Mouse (Mus musculus) kidney, postnatal 0 days (tissue): ENCODE measurements around the gene Ppm1l. TPM values are rescaled to one million over a fixed set of nuclear protein-coding genes. Genes with fewer than 3 reads are reported as not detected.

Experiments
- ATAC-seq: fragments of 200-750 bp; cut with Nextera tagmentation; replicated peaks from 2 replicates; pipeline ENCODE4 v1.8.0; 2017; ENCODE audit warnings: low read depth, moderate number of reproducible peaks, moderate TSS enrichment, moderate library complexity; ENCODE audit not compliant: low FRiP score
- DNase-seq: peaks from one replicate; pipeline ENCODE4 v3.0.0-alpha.2; 2016; ENCODE audit warnings: low spot score
- H3K27ac ChIP-seq: fragments of 300-500 bp; sonication (generic); 2 replicates; pipeline ENCODE4 v1.5.1; 2014; ENCODE audit warnings: mild to moderate bottlenecking
- H3K27me3 ChIP-seq: fragments of 300-500 bp; sonication (generic); 2 replicates; pipeline ENCODE4 v1.6.1; 2014; ENCODE audit warnings: low read length, mixed read lengths; ENCODE audit not compliant: insufficient read depth
- H3K36me3 ChIP-seq: fragments of 300-500 bp; sonication (generic); 2 replicates; pipeline ENCODE4 v1.6.1; 2014; ENCODE audit warnings: low read length, mixed read lengths; ENCODE audit not compliant: insufficient read depth
- H3K4me1 ChIP-seq: fragments of 300-500 bp; sonication (generic); replicated peaks from 2 replicates; pipeline ENCODE4 v1.6.1; 2014; ENCODE audit warnings: antibody characterized with exemption, low read length, mixed read lengths; ENCODE audit not compliant: insufficient read depth
- H3K4me2 ChIP-seq: fragments of 300-500 bp; sonication (generic); 2 replicates; pipeline ENCODE4 v1.6.1; 2014; ENCODE audit warnings: mild to moderate bottlenecking, low read length, moderate library complexity, mixed read lengths
- H3K4me3 ChIP-seq: fragments of 300-500 bp; sonication (generic); replicated peaks from 2 replicates; pipeline ENCODE4 v1.5.1; 2014; ENCODE audit warnings: low read depth, low read length
- H3K9ac ChIP-seq: fragments of 300-500 bp; sonication (generic); 2 replicates; pipeline ENCODE4 v1.6.1; 2014; ENCODE audit warnings: low read depth, low read length
- H3K9me3 ChIP-seq: fragments of 300-500 bp; sonication (generic); replicated peaks from 2 replicates; pipeline ENCODE4 v1.6.1; 2016; ENCODE audit warnings: low read length, inconsistent platforms, mixed read lengths
- CTCF ChIP-seq: IDR thresholded peaks from 2 replicates; pipeline ENCODE4 v1.5.1; 2016; ENCODE audit warnings: antibody characterized with exemption, low read depth, mild to moderate bottlenecking, moderate library complexity
- WGBS: fragments of 180-500 bp; shearing (Covaris S2); extraction: QIAGEN DNeasy Blood & Tissue Kit; methylation state at CpG from one replicate; pipeline ENCODE4 v1.1.7; 2014; 5-methylcytosine and 5-hydroxymethylcytosine counted together
- polyA plus RNA-seq: library from polyadenylated mRNA; unstranded; fragments of >200 nt; fragmentation: Nextera tagmentation; extraction: Ambion mirVana; gene quantifications from 2 replicates; pipeline ENCODE4 v1.2.1, GENCODE M21; 2015

Gene Ppm1l
- polyA plus RNA-seq, 1 experiment from 2014 or later: 5.6 TPM

DNA sequence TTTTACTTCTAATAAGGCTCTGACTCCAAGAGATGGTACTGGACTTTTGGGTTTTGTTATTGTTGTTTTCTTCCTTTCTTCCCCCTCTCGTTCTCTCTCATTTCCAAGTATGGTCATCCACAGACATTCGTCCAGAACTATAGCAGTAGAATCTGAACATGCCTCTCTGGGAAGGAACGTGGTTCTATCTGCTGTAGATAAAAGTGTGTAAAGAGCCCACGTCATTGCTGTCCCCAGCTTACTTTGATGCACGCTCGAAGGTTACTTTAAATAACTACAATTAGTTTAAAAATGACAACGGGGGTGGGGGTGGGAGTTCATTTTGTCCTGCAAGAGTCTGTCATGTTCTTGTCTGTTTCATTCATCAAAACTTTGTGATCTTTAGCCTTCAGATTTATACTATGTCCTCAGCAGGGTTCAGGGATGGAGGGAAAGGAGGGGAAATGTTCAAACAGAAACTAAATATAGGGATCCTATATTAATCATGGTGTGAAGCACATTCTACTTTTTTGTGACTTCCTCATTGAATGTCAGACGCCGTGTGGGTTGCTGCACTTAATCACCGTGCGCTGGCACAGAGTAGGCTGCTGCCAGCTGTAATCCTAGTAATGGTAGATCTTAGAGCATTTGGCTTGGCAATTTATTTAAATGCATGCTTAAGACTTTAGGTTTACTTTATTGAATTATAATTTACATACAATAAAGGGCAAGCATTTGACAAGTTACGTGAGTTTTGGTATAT lies 122.3 kb downstream of the Ppm1l start:
- DNase-seq (no peak), ATAC-seq (no peak)
- no peak overlapping the region for H3K9ac ChIP-seq
- H3K4me3 ChIP-seq: no peak overlapping the region
- no peak overlapping the region for H3K27ac ChIP-seq
- H3K36me3 ChIP-seq: no peaks in the 10 kb centered on the region
- TF ChIP-seq CTCF: no peak
- WGBS: 79% methylated on average over 12 of the region's 12 CpGs
- no peak overlapping the region for H3K4me2 ChIP-seq
- H3K4me1 ChIP-seq: no peaks in the 10 kb centered on the region
- H3K9me3 ChIP-seq: no peaks in the 10 kb centered on the region
- no peaks in the 10 kb centered on the region for H3K27me3 ChIP-seq

DNA sequence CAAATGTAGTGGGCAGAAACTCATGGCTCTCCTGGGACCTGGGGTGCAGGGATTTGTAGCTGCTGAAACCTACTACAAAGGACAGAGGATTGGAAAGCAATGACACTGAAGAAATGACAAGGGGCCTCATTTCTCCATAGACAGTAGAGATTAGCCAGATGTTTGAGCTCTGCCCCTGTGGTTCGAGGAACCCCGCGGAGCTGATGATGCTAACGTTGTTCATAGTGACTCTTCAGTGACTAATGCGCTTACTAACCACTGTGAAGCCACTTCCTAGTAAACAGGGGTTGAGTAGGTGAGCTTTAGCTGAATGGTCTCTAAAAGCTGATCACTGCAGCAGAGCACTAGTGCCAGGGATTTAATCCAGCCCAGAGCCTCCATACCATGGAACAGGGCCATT lies 124.1 kb downstream of the Ppm1l start:
- no peak overlapping the region for H3K4me3 ChIP-seq
- H3K4me2 ChIP-seq: no peak overlapping the region
- TF ChIP-seq CTCF: no peak
- WGBS: 73% methylated on average over 5 of the region's 5 CpGs
- no peak overlapping the region for H3K27ac ChIP-seq
- ATAC-seq (no peak), DNase-seq (no peak)
- H3K9me3 ChIP-seq: no peaks in the 10 kb centered on the region
- no peaks in the 10 kb centered on the region for H3K27me3 ChIP-seq
- no peaks in the 10 kb centered on the region for H3K4me1 ChIP-seq
- no peaks in the 10 kb centered on the region for H3K36me3 ChIP-seq
- H3K9ac ChIP-seq: no peak overlapping the region

DNA sequence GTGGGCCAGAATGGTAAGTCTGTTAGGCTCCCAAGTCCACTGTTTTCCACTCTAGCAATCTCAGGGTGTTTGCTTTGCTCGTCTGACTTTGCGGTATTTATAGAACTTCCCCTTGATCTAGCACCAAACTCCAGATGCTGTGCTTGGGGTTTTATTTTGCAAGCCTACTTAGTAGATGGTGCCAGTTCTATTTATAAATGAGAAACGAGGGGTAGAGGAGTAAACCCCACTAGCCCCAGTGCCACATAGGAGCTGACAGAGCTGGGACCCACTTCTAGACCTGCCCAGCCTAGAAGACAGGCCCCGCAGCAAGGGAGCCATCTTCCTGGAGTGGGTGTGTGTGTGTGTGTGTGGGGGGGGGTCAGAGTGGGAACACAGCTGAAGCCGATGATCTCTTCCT lies 130.3 kb downstream of the Ppm1l start:
- Histone ChIP-seq H3K4me1 (no peaks in the 10 kb centered on the region), H3K9me3 (no peaks in the 10 kb centered on the region), H3K4me2 (no peak overlapping the region), H3K9ac (no peak overlapping the region), H3K27ac (no peak overlapping the region), H3K4me3 (no peak overlapping the region), H3K27me3 (no peaks in the 10 kb centered on the region), H3K36me3 (no peaks in the 10 kb centered on the region)
- DNase-seq (no peak), ATAC-seq (no peak)
- WGBS: 68% methylated on average over 5 of the region's 5 CpGs
- no peak for TF ChIP-seq CTCF

DNA sequence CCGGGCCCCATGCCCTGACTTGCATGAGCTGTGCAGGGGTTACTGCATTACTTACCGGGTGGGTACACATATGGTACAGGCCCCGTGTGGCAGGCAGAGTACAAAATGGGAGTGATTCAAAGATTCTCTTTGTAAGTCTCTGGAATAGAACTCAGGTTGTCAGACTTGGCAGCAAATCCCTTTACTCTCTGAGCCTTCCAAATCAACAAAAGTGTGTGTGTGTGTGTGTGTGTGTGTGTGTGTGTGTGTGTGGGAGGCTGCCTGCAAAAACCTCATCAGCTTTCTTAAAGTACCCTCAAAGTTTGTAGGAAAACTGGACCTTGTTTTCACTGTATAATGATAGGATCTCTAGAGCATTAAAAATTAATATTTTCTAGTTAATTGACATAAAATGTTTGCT lies 132.4 kb downstream of the Ppm1l start:
- WGBS: 71% methylated on average over 3 of the region's 3 CpGs
- H3K27me3 ChIP-seq: no peaks in the 10 kb centered on the region
- H3K9me3 ChIP-seq: no peaks in the 10 kb centered on the region
- no peak for TF ChIP-seq CTCF
- no peaks in the 10 kb centered on the region for H3K4me1 ChIP-seq
- no peak overlapping the region for H3K9ac ChIP-seq
- no peak overlapping the region for H3K4me2 ChIP-seq
- no peaks in the 10 kb centered on the region for H3K36me3 ChIP-seq
- H3K27ac ChIP-seq: no peak overlapping the region
- no peak overlapping the region for H3K4me3 ChIP-seq
- DNase-seq (no peak), ATAC-seq (no peak)

DNA sequence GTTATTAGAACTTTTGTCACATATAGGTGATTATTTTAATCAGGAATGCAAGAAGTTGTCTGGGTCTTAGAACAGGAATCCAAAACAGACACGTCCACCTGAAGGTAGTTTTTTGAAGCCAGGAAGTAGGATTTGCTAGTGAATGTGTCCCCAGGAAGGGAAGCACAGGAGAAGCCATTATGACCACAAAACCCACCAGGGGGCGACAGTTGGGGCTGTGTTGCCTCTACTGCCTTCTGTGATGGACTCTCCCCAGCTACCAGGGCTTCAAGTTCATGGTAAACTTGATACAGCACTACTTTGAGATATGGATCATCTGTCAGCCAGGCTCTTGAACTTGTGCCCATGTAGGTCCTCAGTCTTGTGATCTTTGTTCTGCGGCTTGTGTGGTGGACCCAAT lies 137.7 kb downstream of the Ppm1l start:
- 82% methylated on average over 3 of the region's 3 CpGs for WGBS
- no peak for TF ChIP-seq CTCF
- Histone ChIP-seq H3K9me3 (no peaks in the 10 kb centered on the region), H3K4me1 (no peaks in the 10 kb centered on the region), H3K9ac (no peak overlapping the region), H3K4me3 (no peak overlapping the region), H3K4me2 (no peak overlapping the region), H3K27ac (no peak overlapping the region), H3K27me3 (no peaks in the 10 kb centered on the region), H3K36me3 (no peaks in the 10 kb centered on the region)
- ATAC-seq (no peak), DNase-seq (no peak)

DNA sequence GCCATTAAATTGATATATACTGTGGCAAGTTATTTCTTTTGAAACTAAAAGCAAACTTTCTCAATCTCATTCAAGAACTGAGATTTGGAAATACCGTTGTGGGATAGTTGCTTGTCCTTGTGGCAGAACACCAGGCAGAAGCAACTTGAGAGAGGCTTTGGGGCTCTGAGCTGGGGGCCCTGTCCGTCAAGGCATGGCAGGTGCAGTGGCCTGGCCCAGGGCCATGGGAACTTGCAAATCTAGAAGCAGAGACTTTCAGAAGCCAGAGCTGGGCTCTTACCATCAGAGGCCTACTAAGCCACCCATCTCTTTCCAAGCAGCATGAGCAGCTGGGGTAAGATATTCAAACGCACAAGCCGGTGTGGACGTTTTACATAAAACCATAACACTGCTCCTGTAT lies 139.4 kb downstream of the Ppm1l start:
- 87% methylated on average over 5 of the region's 5 CpGs for WGBS
- H3K36me3 ChIP-seq: no peaks in the 10 kb centered on the region
- ATAC-seq (no peak), DNase-seq (no peak)
- H3K27ac ChIP-seq: no peak overlapping the region
- no peaks in the 10 kb centered on the region for H3K9me3 ChIP-seq
- H3K4me3 ChIP-seq: no peak overlapping the region
- no peak overlapping the region for H3K9ac ChIP-seq
- H3K4me2 ChIP-seq: no peak overlapping the region
- H3K27me3 ChIP-seq: no peaks in the 10 kb centered on the region
- H3K4me1 ChIP-seq: no peaks in the 10 kb centered on the region
- no peak for TF ChIP-seq CTCF

DNA sequence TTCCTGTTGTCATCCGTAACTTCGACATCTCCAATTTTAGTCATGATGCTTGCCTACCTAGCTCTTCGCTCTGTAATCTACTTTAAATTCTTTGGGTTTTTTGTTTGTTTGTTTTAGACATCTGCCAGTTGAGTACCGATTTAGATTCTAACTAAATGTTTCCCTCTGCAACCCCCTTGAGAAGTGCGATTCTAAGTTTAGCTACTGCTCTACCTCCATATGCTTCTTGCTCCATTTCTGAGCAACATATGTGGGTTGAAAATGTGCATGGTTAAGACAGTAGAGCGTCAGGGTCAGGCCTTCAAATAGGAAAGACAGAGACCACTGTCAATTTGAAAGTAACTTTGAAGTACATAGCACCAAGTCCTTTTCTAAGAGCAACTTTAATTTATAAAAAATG lies 142.1 kb downstream of the Ppm1l start:
- Histone ChIP-seq H3K9ac (no peak overlapping the region), H3K36me3 (no peaks in the 10 kb centered on the region), H3K27me3 (no peaks in the 10 kb centered on the region), H3K9me3 (no peaks in the 10 kb centered on the region), H3K4me2 (no peak overlapping the region), H3K27ac (no peak overlapping the region), H3K4me3 (no peak overlapping the region), H3K4me1 (no peaks in the 10 kb centered on the region)
- DNase-seq (no peak), ATAC-seq (no peak)
- no peak for TF ChIP-seq CTCF
- 86% methylated on average over 6 of the region's 6 CpGs for WGBS
